Mouse (Mus musculus): ENCODE results near the gene N4bp2l2. TPM values are rescaled to one million over a fixed set of nuclear protein-coding genes. Genes with fewer than 3 reads are reported as not detected.

The N4bp2l2 gene
- polyA plus RNA-seq, 2 experiments: 35.0 to 57.3 TPM

DNA sequence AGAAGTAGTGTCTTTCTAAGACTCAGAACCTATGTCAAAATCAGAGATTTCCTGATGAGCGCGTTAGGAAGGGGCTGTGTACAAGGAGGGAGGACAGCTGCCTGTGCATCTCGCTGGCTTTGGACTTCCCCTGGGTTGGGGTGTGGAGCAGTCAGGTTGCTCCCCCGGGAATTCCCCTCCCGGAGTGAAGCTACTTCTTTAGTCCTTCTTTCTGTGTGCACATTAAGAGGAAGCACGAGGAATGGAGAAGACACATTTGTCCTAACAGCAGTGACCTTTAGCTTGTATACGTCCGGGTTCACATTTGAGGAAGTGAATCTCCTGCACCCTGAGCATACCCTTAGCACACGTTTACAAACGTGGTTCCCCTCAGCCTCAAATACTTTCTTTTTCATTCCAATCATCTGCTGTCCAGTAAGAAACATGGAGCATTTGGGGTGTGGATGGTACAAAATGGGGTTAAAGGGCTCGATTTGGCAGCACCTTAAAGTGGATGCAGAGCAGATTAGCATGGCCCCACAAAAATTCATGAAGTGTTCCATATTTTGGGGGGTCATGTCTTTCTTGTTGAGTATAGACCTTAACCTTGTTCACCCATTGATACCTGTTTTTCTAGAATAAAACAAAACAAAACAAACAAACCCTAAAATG lies 70.5 kb downstream of the N4bp2l2 start:
- WGBS: 59% methylated on average over 11 of the region's 11 CpGs
- no peak for ATAC-seq (ENCODE audit: low FRiP score, low read depth)
- Histone ChIP-seq H3K27ac (replicated peaks; ENCODE audit: low read depth, low read length) (no peak overlapping the region), H3K9me3 (ENCODE audit: control insufficient read depth, low read length) (no peaks in the 10 kb centered on the region), H3K4me3 (replicated peaks; ENCODE audit: low read length) (no peak overlapping the region), H3K27me3 (ENCODE audit: control insufficient read depth, insufficient read depth, low read length) (peaks cover 18% of the 10 kb centered on the region; the same call in 1 of the 2 replicates), H3K4me2 (replicated peaks; ENCODE audit: low read depth, low read length, severe bottlenecking) (no peak overlapping the region), H3K4me1 (ENCODE audit: control insufficient read depth, insufficient read depth, low read length) (peaks cover 7% of the 10 kb centered on the region; the same call in 1 of the 2 replicates), H3K36me3 (ENCODE audit: control insufficient read depth, insufficient read depth, low read length) (no peaks in the 10 kb centered on the region), H3K9ac (ENCODE audit: low read depth, low read length, severe bottlenecking) (no peak overlapping the region)
- TF ChIP-seq POLR2A (IDR thresholded peaks at IDR 0.05; ENCODE audit: borderline replicate concordance, extremely low read depth, insufficient read depth, insufficient read length): no peak
- DNase-seq (ENCODE audit: low spot score): no peak

DNA sequence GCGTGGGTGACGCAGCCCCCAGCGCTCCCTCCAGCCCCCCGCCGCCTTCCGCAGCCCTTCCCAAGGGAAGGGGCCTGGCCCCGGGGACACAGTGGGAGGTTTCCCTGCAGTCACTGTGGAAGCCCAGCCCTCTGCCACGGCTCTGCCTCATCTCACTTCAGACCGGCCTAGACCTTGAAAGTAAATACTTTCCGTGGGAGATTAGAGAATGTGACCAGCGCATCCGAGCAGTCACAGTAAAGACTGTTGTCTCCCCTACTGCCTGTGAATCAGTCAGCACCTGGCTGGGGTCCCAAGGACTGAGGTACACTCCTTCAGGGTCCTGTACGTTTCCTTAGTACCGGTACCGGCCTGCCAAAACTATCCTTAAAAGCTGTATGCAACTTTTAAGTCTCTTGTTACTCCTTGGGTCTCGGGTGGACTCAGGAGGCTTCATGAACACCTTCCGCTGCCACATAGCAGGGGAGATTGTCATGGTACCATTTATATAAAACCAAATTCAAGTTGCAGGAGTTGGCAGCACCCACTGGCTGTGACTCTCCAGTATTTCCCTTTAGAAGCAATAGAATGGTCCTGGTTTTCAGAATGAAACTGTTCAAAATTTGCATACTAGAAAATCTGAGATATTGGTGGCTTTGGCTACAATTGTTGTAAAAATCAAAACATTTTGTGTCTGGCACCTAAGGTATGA lies 71.2 kb downstream of the N4bp2l2 start:
- no peaks in the 10 kb centered on the region for H3K9me3 ChIP-seq (ENCODE audit: control insufficient read depth, low read length)
- H3K27me3 ChIP-seq (ENCODE audit: control insufficient read depth, insufficient read depth, low read length): peaks cover 18% of the 10 kb centered on the region; the same call in 1 of the 2 replicates
- no peak overlapping the region for H3K27ac ChIP-seq (replicated peaks; ENCODE audit: low read depth, low read length)
- no peak for TF ChIP-seq POLR2A (IDR thresholded peaks at IDR 0.05; ENCODE audit: borderline replicate concordance, extremely low read depth, insufficient read depth, insufficient read length)
- 10% methylated on average over 12 of the region's 17 CpGs for WGBS
- H3K4me2 ChIP-seq (replicated peaks; ENCODE audit: low read depth, low read length, severe bottlenecking): peak overlapping the region; percentile 99
- H3K36me3 ChIP-seq (ENCODE audit: control insufficient read depth, insufficient read depth, low read length): no peaks in the 10 kb centered on the region
- peaks cover 7% of the 10 kb centered on the region; the same call in 1 of the 2 replicates for H3K4me1 ChIP-seq (ENCODE audit: control insufficient read depth, insufficient read depth, low read length)
- ATAC-seq (ENCODE audit: low FRiP score, low read depth) (no peak), DNase-seq (ENCODE audit: low spot score) (no peak)
- peak overlapping the region; percentile 60 for H3K9ac ChIP-seq (ENCODE audit: low read depth, low read length, severe bottlenecking)
- H3K4me3 ChIP-seq (replicated peaks; ENCODE audit: low read length): peak overlapping the region; percentile 77

DNA sequence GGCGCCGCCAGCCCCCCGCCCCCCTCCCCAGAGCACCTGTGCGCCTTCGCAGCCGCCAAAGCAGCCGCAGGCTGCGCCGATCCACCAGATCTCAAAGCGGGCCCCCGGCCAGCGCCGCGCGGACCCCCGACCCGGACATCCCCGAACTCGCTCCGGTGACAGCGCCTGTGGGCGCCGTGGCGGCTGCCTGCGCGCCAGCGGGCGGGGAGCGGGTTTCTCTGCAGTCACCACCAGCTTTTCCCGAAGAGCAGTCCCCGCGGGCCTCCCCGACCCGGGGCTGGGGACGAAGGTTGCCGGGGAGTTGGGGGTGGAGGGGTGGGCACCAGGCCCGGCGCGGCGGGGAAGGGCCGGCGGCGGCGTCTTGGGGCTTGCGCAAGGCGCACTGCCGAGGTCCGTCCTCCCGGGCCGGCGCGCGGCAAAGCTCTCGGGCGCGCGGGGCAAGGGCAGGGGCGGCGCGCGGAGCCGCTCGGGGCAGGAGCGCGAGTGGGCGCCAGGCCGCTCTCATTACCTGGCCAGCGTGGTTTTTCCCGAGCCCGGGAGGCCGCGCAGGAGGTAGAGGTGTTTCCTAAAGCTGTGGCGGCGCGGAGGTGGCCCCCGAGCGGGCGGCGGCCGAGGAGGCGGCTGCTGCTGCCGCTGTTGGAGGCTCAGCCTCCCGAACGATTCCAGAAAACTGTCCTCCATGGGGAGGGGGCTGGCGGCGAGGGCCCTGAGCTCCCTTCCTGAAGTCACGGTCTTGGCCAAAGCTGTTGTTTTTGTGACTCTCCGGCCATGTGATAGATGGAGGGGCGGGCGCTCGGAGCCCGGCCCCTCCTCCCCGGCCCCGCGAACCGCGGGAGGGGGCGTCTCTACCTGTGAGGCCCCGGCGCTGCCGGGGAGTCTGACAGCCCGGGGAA lies 72.0 kb downstream of the N4bp2l2 start:
- H3K36me3 ChIP-seq (ENCODE audit: control insufficient read depth, insufficient read depth, low read length): no peaks in the 10 kb centered on the region
- H3K4me1 ChIP-seq (ENCODE audit: control insufficient read depth, insufficient read depth, low read length): peaks cover 7% of the 10 kb centered on the region; the same call in 1 of the 2 replicates
- DNase-seq (ENCODE audit: low spot score) (no peak), ATAC-seq (ENCODE audit: low FRiP score, low read depth) (peak; percentile 86)
- peak overlapping the region; percentile 60 for H3K9ac ChIP-seq (ENCODE audit: low read depth, low read length, severe bottlenecking)
- 1% methylated on average over 75 of the region's 102 CpGs for WGBS
- H3K9me3 ChIP-seq (ENCODE audit: control insufficient read depth, low read length): no peaks in the 10 kb centered on the region
- peak overlapping the region; percentile 77 for H3K4me3 ChIP-seq (replicated peaks; ENCODE audit: low read length)
- peak overlapping the region; percentile 99 for H3K4me2 ChIP-seq (replicated peaks; ENCODE audit: low read depth, low read length, severe bottlenecking)
- TF ChIP-seq POLR2A (IDR thresholded peaks at IDR 0.05; ENCODE audit: borderline replicate concordance, extremely low read depth, insufficient read depth, insufficient read length): no peak
- H3K27ac ChIP-seq (replicated peaks; ENCODE audit: low read depth, low read length): 0 out of 2 replicates have a peak overlapping the region, but pooled peaks have one; percentile 19
- H3K27me3 ChIP-seq (ENCODE audit: control insufficient read depth, insufficient read depth, low read length): peaks cover 18% of the 10 kb centered on the region; the same call in 1 of the 2 replicates

DNA sequence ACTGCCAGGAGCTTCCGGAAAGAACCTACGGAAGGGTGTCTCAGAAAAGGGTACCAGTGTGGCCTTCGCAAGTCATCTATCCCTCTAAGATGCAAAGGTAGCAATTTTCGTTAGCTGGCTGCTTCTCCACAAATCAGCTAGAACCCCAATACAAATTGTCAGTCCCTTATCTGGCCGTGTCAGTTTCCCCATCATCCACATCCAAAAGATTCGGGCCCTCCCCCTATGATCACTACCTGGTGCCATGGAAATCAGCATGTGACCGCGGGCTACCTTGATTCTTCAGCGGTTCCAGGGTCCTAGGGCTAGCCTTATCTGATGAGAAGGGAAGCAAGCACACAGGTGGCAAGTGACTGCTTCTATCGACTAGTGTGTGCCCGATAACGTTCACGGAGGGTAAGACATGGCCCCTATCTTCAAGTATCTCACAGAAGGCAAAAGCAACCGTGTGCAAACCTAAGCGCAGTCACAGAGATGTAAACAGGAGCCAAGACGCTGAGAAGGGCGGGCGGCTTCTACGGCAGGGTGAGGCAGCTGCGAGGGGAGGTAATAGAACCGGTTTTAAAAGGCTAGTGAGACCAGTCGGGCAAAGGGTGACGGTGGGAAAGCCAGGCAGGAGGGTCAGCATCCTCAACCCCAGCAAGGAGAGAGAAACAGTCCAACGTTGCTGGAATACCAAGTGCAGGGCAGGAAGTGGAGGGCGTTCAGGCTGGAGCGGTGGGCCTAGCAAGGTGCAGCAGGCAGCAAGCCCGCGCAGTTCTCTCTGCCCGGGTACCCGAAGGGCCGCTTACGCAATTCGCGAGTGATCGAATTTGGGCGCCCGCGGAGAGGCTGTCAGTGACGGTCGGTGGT lies 72.9 kb downstream of the N4bp2l2 start:
- ATAC-seq (ENCODE audit: low FRiP score, low read depth): no peak; the same call in 1 of the 2 replicates
- Histone ChIP-seq H3K4me2 (replicated peaks; ENCODE audit: low read depth, low read length, severe bottlenecking) (peak overlapping the region; percentile 99), H3K9ac (ENCODE audit: low read depth, low read length, severe bottlenecking) (peak overlapping the region; percentile 60), H3K4me1 (ENCODE audit: control insufficient read depth, insufficient read depth, low read length) (peaks cover 7% of the 10 kb centered on the region; the same call in 1 of the 2 replicates), H3K27me3 (ENCODE audit: control insufficient read depth, insufficient read depth, low read length) (peaks cover 18% of the 10 kb centered on the region; the same call in 1 of the 2 replicates), H3K9me3 (ENCODE audit: control insufficient read depth, low read length) (no peaks in the 10 kb centered on the region), H3K27ac (replicated peaks; ENCODE audit: low read depth, low read length) (no peak overlapping the region), H3K4me3 (replicated peaks; ENCODE audit: low read length) (peak overlapping the region; percentile 77), H3K36me3 (ENCODE audit: control insufficient read depth, insufficient read depth, low read length) (no peaks in the 10 kb centered on the region)
- 11% methylated on average over 31 of the region's 40 CpGs for WGBS
- no peak for TF ChIP-seq POLR2A (IDR thresholded peaks at IDR 0.05; ENCODE audit: borderline replicate concordance, extremely low read depth, insufficient read depth, insufficient read length)
- no peak for DNase-seq (ENCODE audit: low spot score)

All from limb, embryonic 14.5 days (tissue).